Mouse (Mus musculus) lung, postnatal 10 days (tissue): ENCODE measurements around the gene Ankrd13b.
"Not testable (repeated sequence)": the region's sequence is repeated elsewhere in the genome, so short reads cannot be mapped to it uniquely, and the experiment has no call there.

Source experiments
- DNase-seq: peaks from one replicate; pipeline ENCODE4 v3.0.0; 2021

Ankrd13b gene

DNA sequence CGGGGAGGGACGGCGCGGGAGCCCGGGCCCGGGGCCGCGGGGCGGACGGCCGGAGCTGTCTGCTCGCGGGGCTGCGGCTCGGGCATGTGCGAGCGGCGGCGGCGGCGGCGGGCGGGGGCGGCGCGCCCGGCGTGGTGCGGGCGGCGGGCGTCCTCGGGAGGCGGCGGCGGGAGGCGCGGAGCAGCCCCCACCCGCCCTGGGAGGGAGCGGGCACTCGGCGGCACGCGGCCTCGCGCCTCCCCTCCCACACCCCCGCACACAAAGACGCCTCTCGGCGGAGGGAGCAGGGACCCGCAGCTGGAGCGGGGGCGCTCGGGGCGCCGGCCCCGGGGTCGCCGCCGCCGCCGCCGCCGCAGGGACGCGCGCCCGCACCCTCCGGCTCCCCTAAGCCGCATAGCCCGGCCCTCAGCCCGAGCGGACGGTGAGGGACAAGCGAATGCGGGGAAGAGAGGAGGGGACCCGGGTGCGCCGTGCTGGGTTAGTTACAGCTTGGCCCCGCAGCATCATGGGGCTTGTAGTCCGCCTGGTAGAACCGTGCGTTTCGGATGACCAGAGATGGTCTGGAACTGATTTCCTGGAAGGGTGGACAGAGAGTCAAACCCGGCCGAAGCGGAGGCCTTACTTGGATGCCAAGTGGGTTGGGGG is at the start of gene Ankrd13b:
Gene Ankrd13b, minus strand, starts transcription at position 88 of the 645 bp plus-strand sequence.
- peak; percentile 83 for DNase-seq

DNA sequence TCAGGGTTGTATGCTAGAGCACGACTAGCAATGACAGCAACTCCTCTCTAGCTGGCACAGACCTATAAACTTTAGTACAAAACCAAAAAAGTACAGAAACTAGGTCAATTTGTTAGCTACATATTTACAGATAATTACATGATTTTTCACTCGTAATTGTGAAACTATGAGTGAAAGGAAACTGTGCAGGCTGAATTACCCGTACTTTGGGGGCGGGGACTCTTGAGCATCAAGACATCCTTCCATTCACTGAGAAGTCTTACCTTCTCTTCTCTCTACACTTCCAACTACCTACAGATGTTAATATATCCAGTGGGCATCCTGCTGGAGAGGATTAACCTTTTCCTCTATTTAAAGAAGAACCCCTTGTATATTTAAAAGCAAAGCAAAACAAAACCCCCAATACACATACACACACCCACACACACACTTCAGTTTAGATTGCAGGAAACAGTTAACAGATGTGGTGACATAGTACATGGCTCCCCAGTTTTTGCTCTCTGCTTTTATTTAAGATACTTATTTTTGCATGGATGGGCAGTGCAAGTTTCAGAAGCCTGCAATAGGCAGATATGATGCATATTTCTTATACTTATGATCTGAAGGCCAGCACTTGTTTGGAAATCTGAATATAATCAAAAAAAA is 42.8 kb upstream of the Ankrd13b start:
- no peak for DNase-seq

DNA sequence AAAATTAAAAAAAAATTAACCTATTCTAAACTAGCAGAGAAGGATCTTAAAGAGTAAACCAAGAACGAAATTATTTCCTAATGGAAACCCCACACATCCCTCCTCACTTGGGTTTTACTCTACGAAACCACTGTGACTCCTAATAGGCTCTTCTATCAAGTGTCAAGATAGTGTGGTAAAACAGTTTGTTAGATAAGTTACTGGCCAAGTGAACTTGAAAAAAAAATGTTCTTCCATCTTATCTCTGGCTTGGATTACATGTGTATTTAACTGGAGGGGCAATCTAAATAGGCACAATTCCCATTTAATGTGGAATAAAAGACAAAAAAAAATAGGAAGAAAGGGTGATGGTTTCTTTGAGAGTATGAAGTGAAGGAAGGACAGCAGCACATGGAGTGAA is 41.4 kb upstream of the Ankrd13b start:
- DNase-seq: no peak

DNA sequence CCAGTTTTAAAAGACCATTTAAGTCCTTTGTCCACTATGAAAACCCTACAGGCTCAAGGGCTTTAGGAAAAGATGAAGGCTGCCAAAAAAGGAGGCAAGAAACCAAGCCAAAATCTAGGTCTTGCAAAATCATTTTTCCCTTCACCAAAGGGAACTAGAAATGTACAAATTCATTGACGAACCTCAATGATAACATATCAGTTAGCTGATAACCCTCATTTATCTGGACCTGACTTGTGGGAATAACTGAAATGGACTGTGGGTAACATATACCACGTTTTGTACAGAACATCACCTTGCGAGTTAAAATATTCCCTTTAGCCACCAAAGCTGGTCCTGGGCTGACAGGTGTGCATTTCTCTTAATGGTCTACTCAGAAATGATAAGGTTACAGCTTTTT is 40.2 kb upstream of the Ankrd13b start:
- no peak for DNase-seq

DNA sequence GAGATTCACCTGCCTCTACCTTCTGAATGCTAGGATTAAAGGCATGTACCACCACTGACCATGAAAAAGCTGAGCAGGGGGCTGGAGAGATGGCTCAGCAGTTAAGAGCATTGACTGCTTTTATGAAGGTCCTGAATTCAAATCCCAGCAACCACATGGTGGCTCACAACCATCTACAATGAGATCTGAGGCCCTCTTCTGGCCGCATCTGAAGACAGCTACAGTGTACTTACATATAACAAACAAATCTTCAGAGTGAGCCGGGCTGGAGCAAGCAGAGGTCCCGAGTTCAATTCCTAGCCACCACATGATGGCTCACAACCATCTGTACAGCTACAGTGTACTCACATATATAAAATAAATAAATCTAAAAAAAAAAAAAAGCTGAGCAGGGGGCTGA is 38.9 kb upstream of the Ankrd13b start:
- not testable (repeated sequence) for DNase-seq

DNA sequence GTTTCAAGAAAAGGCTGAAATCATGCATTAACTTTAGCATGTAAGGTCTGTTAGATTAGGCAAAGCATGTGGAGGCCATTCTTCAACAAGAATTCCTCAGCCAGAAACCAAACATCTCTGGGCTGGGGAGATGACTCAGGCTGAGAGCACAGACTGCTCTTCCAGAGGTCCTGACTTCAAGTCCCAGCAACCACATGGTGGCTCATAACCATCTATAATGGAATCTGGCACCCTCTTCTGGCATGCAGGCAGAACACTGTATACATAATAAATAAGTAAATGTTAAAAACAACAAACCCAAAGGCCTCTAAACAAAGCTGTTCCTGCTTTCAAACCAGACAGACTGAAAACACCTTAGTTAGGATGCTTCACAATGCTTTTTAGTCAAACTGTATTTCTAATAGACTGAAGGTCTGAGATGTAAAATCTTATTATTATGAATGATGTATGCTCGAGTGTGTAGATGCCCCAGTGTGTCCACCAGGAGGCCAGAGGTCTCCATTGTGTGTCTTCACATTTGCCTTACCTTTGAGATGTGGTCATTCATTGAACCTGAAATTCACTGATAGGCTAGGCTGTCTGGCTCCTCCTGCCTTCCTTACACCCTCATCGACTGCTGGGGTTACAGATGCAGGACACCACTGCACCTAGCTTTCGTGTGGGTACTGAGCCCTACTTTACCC is 36.5 kb upstream of the Ankrd13b start:
- no peak for DNase-seq

DNA sequence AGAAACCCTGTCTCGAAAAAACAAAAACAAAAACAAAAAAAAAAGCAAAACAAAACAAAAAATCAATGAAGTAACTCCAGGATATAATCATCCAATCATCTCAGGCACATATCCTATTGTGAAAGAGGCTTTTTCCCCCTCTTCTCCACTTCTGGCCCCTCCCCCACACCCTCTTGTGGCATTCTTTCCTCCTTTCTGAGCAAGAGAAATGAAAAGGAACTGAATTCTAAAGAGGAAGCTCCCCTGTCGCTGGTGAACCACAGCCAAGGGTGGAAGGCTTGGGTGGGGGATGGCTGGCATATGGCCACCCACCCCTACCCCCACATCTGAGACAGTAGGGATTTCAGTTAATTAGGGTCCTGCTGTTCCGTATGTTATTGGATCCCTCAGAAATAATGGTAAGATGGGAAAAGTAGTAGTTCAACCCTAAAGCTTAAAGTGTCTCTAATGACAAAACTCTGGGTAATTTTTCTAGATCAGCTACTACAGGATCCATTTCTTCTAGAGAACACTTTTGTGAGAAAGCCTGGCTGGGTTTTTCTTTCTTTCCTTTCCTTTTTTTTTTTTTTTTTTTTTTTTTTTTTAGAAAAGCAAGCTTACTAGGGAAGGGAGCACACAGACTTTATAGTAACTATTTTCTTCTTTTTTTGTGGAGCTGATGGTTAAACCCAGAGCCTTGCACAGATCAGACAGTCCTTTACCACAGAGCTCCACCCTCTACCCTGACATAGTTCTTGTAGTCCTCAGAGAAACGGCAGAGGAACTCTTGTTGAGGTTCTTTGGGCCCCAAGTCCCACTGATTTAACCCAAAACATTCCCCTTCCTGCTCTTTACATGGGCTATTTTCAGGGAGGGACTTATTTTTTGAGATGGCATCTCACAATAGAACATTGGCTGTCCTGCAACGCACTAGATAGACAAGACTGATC is 31.4 kb upstream of the Ankrd13b start:
- peak; percentile 63 for DNase-seq

DNA sequence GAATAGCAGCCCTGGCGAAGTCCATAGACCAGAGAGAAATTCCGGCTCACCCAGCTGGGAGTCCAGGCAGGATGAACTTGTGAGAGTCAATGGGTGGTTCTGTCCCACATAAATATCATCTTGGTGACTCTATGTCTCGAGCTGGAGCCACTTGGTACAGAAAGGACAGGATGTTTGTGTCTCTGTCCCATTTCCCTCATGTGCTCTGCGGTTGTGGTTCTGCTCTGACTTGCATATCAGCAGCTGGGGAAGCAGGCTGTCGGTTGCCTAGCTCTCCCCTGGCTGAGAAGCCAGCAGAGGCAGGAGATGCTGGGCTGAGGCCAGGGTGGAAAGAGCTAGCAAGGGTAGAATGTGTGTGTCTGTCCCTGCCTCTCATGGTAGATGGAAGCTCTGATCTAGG is 29.6 kb upstream of the Ankrd13b start, which contains the start of gene Gm10392:
Gene Gm10392, minus strand, starts transcription at position 156 of the 400 bp plus-strand sequence.
- DNase-seq: peak; percentile 65

DNA sequence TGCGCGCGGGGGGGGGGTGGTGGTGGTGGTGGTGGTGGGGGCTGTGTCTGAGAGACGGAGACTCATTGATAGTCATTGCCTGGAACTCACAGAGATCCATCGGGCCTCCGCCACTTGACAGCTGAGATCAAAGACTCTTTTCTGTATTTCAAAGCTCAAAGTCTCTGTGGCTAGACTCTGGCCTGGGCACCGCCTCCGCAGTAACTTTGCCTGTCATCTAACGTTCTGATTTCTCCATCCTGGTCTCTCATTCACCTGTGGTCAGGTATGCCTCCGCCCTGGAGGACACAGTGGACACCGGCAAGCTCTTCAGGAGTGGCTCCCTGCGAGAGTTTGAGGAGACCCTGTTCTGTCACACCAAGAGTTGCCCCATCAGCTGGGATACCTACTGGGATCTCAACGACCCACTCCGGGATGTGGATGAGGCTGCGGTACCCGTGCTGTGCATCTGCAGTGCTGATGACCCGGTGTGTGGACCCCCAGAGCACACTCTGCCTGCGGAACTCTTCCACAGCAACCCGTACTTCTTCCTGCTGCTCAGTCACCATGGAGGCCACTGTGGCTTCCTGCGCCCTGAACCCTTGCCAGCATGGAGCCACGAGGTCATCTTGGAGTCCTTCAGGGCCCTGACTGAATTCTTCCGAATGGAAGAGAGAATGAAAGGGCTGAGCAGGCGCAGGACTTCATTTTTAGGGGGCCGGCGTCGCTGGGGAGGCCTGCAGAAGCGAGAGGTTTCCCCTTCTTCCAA is 28.7 kb upstream of the Ankrd13b start:
- no peak for DNase-seq

DNA sequence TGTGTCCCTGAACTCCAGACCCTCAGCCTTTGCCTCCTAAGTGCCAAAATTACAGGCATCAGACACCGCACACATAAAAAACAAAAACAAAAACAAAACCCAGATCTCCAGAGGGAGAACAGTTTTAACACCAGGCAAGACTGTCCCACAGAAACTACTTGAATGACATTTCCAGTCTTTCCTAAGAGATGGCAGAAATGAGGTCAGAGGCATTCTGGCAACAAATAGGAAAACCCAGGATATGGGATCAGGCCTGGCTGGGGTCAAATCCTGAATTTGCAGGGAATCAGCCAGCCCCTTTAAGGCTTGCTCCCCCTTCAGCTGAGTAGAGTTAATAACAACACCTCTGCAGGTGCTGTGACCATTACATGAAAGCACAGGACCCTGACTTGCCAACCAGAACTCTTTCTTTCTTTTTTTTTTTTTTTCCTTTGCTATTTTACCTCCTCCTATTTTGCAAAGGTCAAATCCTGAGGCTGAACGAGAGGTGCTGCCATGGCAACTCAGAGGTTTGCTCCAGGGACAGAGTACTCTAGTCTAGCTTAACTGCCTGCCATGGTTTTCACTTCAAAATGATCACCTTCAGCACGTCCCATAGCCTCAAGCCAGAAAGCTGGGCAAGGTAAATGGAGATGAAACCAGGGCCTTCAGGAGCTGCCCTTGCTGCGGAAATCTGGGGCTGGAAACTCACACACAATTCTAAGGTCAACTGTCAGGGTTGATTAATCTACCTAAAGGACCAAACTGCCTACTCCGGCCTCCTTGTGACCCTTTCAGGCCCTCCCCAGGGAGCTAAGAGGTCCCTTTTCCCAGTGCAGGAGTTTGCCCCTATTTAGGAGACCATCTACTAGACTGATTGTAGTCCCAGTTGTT is 27.3 kb upstream of the Ankrd13b start:
- no peak for DNase-seq

DNA sequence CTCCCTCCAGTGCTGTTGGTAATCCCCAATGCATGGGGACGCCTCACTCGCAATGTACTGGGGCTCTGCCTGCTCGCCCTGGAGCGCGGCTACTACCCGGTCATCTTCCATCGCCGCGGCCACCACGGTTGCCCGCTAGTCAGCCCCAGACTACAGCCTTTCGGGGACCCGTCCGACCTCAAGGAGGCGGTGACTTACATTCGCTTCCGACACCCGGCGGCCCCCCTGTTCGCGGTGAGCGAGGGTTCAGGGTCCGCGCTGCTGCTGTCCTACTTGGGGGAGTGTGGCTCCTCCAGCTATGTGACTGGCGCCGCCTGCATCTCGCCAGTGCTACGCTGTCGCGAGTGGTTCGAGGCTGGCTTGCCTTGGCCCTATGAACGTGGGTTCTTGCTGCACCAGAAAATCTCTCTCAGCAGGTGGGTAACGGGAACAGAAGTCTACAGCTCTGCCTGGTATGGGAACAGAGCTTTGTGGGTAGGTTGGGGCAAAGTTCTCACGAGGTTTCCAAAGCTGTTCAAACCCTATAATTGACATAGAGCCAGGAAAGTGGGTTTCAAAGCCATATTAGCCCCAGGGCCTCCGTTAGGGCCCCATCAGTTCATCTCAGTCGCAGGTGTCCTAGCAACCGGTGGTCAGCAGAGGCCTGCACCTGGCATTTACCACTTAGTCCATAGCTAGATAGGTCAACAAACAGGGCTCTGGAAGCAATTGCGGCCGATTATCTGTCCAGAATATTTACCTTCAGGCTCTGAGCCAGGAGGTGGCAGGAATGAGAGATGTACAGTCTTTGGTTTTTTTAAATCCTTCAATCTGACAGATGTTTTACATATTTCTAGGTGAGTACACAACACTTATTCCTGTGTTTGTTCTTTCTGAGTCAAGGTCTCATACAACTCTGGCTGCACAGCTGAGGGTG is 26.4 kb upstream of the Ankrd13b start, which contains the start of gene Trp53i13:
Gene Trp53i13, minus strand, starts transcription at position 344 of the 916 bp plus-strand sequence.
- DNase-seq: no peak

DNA sequence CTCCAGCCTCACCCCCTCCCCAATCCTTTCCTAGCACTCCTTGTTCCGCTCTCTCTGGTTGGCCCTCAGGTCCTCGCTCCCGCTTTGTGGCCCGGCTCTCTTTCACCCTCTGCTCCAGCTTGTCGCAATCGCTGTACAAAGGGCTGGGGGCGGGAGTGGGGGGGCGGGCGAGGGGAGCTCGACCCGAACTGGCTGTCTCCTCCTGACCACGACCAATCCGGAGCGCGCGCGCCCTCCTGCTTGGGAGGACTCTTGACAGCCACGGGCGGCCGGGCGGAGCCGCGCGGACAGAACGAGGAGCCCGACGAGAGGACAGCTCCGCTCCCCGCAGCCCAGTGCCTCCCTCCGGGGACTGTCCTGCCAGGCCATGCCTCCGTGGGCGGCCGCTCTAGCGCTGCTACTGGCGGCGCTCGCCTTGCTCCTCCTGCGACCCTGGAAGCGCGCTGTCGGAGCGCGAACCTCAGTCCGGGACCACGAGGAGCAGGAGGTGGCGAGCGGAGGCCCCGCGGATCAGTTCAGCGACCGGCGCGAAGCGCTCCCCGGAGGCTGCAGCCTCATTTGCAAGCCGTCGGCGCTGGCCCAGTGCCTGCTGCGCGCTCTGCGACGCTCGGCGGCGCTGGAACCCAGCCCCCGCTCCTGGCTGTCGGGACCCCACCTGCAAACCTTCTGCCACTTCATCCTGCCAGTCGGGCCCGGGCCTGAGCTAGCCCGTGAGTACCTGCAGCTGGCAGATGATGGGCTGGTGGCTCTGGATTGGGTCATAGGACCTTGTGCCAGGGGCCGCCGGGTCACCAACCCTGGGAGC is 25.6 kb upstream of the Ankrd13b start, which contains the start of gene Abhd15:
Gene Abhd15, plus strand, starts transcription at position 290 of the 805 bp plus-strand sequence.
- peak; percentile 91 for DNase-seq

DNA sequence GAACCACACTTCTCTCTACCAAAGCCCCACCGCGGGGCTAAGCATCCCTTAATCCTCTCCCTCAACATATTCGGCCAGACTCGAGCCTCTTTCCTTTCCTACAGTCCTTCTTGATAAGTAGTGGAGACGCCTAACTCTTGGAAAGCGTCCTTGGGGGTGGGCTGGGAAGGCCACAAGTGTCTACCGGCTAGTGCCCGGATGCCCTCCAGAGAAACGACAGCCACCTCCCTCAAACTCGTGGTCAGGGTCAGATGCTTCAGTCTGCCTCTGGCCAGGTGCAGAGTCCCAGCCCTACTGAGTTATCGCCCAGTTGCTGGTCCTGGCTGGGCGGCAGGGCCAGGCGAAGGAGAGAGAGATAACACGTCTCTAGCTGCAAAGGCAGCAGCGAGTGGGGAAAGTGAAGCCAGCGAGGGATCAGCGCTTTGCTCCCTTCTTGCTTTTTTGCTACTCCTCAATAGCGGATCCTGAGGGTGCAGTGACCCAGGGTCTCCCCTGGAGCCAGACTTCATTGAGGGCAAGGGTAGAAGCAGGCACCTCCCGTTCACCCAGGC is 24.9 kb upstream of the Ankrd13b start:
- no peak for DNase-seq

DNA sequence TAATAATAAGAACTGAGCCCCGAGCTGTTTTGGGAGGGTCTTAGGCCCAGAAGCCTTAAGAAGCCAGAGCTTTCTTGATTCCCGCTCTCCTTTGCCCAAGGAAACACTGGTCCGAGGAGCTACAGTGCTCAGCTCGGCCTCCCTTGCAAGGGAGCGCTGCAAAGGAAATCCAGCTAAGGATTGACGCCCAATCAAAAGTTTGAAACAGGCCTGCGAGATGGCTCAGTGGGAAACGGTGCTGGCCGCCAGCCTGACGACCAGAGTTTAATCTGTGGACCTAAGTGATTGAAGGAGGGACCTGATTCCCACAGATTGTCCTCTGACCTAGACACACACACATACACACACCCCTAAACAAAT is 24.3 kb upstream of the Ankrd13b start:
- DNase-seq: no peak

DNA sequence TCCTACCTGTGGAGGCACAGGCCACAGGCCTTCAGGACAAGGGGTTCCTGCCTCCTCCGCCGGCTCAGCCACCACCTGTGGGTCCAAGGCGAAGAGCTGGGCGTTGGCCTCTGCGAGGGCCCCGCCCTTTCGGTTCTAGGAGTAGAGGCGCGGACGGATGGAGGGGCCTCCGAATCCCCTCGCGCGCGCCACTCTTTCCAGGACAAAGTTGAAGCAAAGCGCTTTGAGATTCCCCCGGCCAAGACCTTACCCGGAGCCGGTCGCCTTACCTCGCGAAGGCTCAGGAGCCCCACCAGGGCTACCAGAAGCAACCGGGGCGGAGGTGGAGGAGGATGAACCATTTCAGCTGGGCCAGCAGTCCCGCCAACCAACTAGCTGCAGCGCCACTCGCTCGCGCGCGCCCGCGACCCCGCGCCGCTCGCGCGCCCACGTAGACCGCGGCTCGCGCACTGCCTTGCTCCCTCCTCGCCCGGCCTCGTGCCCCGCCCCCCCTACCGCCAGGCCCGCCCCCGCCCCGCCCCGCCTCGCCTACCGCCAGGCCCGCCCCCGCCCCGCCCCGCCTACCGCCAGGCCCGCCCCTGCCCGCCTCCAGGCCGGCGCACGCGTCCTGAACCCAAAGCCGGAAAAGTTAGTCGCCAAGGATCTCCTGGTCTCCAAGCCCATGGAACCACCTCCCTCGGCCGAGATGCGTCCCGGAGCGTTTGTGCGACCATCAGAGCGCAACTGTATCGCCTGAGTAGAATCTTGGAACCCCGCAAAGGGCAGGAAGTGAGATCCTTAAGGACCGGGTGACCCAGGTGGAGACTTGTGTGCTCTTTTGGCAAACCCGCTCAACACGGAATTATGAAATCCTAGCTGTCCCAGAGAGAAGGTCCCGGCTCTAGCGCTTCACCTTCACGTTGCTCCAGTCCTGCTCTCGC is 23.7 kb upstream of the Ankrd13b start:
- peak; percentile 91 for DNase-seq

DNA sequence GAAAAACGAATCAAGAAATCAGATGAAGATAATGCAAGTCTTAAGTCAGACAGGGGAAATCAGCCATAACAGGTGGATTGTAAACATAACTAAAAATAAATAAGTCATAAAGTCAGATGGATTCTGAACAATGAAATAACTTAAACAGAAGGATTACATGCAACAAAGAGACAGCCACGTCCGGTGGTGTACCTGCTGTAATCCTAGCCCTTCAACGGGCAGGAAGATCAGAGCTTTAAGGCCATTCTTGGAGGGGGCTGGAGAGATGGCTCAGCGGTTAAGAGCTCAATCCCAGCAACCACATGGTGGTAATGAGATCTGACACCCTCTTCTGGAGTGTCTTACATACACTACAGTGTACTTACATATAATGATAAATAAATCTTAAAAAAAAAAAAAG is 21.9 kb upstream of the Ankrd13b start:
- no peak for DNase-seq
